Mouse (Mus musculus): Measurements from ENCODE around the gene Ahcy.

DNA sequence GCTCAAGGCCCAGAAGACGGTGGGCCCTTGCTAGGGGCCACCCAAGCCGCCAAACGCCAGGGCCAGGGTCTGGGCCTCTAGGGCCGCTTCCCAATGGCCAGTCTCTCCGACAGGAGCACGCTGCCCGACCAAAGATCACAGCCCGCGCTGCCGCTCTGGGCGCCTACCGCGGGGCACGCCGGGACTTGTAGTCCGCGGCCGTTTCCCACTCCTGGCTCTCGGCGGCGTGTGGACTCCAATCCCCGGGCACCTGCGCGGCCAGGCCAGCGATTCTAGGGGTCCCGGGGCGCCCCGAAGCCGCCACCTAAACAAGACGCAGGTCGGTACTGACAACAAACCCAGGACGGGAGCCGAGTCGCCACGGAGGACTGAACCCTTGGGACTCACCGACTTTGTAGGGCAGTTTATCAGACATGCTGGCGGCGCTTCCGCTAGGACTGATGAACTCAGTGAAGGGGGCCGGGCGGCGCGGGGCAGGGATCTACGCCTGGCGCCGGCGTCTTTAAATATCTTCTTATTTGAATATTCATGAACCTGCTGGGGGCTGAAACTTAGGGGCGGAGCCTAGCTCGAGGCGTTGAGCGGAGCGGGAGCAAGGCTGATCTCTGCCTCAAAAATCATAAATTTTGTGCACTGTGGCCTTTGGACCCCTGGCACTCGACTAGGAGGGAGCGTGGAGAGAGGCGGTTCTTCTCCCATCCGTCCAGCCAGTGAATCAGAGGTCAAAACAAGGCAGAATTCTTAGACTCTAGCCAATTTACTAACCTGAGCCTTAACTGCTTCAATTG lies at the start of gene Ahcy:
- TF ChIP-seq CTCF (IDR thresholded peaks at IDR 0.05; ENCODE audit: insufficient read depth, low read length), result no peak
- peak; percentile 72; the same call in 1 of the 2 replicates for TF ChIP-seq POLR2A (IDR thresholded peaks at IDR 0.05; ENCODE audit: borderline replicate concordance, extremely low read depth, low read depth, low read length)
